Mouse (Mus musculus): ENCODE data around the gene Pdik1l. TPM values are rescaled to one million over a fixed set of nuclear protein-coding genes. Genes with fewer than 3 reads are reported as not detected.

The Pdik1l gene
- polyA plus RNA-seq (2017; shearing (Covaris generic)): 22.7 TPM

GRCm38 (mm10) chr4:134287575-134288025 is at the start of gene Pdik1l:
Pdik1l (minus strand) TSS chr4:134287895.

GRCm38 (mm10) chr4:134314876-134315275 is 27.2 kb upstream of the Pdik1l start, which contains the start of gene Trim63:
Trim63 (plus strand) TSS chr4:134315120.

GRCm38 (mm10) chr4:134253722-134254324 is 33.9 kb downstream of the Pdik1l start, which contains the start of gene Grrp1:
Grrp1 (minus strand) TSS chr4:134254106.

GRCm38 (mm10) chr4:134246719-134247258 is 40.9 kb downstream of the Pdik1l start, which contains the start of gene Gm30191:
Gm30191 (plus strand) TSS chr4:134246935.

GRCm38 (mm10) chr4:134245148-134245843 is 42.4 kb downstream of the Pdik1l start, which contains the start of gene Zfp593:
Zfp593 (minus strand) TSS chr4:134245592.

GRCm38 (mm10) chr4:134243516-134244250 is 44.0 kb downstream of the Pdik1l start, which contains the start of gene E130218I03Rik:
E130218I03Rik (plus strand) TSS chr4:134243662.

GRCm38 (mm10) chr4:134238279-134238651 is 49.4 kb downstream of the Pdik1l start, which contains the start of gene Cnksr1:
Cnksr1 (minus strand) TSS chr4:134238399.

GRCm38 (mm10) chr4:134227194-134227593 is 60.5 kb downstream of the Pdik1l start, which contains the start of gene Catsper4:
Catsper4 (minus strand) TSS chr4:134227383.

Other genes with a start within 250 kb of the Pdik1l start
- 2.1 TPM for gene Zfp683, start 234.1 kb downstream of the Pdik1l start, polyA plus RNA-seq (2017; shearing (Covaris generic))
- gene Crybg2, start 227.1 kb downstream of the Pdik1l start, polyA plus RNA-seq (2017; shearing (Covaris generic)): 18.0 TPM
- 3,141 TPM for gene Cd52, start 192.8 kb downstream of the Pdik1l start, polyA plus RNA-seq (2017; shearing (Covaris generic))
- 57.8 TPM for gene Ubxn11, start 185.3 kb downstream of the Pdik1l start, polyA plus RNA-seq (2017; shearing (Covaris generic))
- gene Sh3bgrl3, start 159.1 kb downstream of the Pdik1l start, polyA plus RNA-seq (2017; shearing (Covaris generic)): 1,589 TPM
- gene Cep85, start 100.8 kb downstream of the Pdik1l start, polyA plus RNA-seq (2017; shearing (Covaris generic)): 73.8 TPM
- gene Gm7534, start 84.9 kb downstream of the Pdik1l start, polyA plus RNA-seq (2017; shearing (Covaris generic)): not detected
- not detected for gene Catsper4, start 60.5 kb downstream of the Pdik1l start, polyA plus RNA-seq (2017; shearing (Covaris generic))
- not detected for gene Cnksr1, start 49.5 kb downstream of the Pdik1l start, polyA plus RNA-seq (2017; shearing (Covaris generic))
- 4.7 TPM for gene E130218I03Rik, start 44.2 kb downstream of the Pdik1l start, polyA plus RNA-seq (2017; shearing (Covaris generic))
- gene Zfp593, start 42.3 kb downstream of the Pdik1l start, polyA plus RNA-seq (2017; shearing (Covaris generic)): 12.8 TPM
- not detected for gene Gm30191, start 41.0 kb downstream of the Pdik1l start, polyA plus RNA-seq (2017; shearing (Covaris generic))
- gene Grrp1, start 33.8 kb downstream of the Pdik1l start, polyA plus RNA-seq (2017; shearing (Covaris generic)): not detected
- not detected for gene Trim63, start 27.2 kb upstream of the Pdik1l start, polyA plus RNA-seq (2017; shearing (Covaris generic))
- gene Slc30a2, start 55.3 kb upstream of the Pdik1l start, polyA plus RNA-seq (2017; shearing (Covaris generic)): 0.52 TPM
- gene Extl1, start 96.0 kb upstream of the Pdik1l start, polyA plus RNA-seq (2017; shearing (Covaris generic)): 0.73 TPM
- 1.4 TPM for gene Pafah2, start 108.4 kb upstream of the Pdik1l start, polyA plus RNA-seq (2017; shearing (Covaris generic))
- 77.2 TPM for gene Stmn1, start 180.4 kb upstream of the Pdik1l start, polyA plus RNA-seq (2017; shearing (Covaris generic))
- 34.8 TPM for gene Paqr7, start 208.8 kb upstream of the Pdik1l start, polyA plus RNA-seq (2017; shearing (Covaris generic))
- gene Aunip, start 223.1 kb upstream of the Pdik1l start, polyA plus RNA-seq (2017; shearing (Covaris generic)): 0.50 TPM
- 124 TPM for gene Mtfr1l, start 247.5 kb upstream of the Pdik1l start, polyA plus RNA-seq (2017; shearing (Covaris generic))

Measured in CD4-positive, CD25-positive, alpha-beta regulatory T cell, adult 9 weeks (primary cell).